Mouse (Mus musculus) G1E (cell line): Measurements from ENCODE around the gene Wbp1.

ENCODE experiments used
- CTCF ChIP-seq: IDR thresholded peaks from 2 replicates; pipeline ENCODE4 v1.5.1; 2012; ENCODE audit warnings: low read depth, low read length, inconsistent platforms, mixed read lengths
- GATA1 ChIP-seq: IDR thresholded peaks from 2 replicates; pipeline ENCODE4 v1.6.1; 2012; ENCODE audit warnings: borderline replicate concordance, low read length, inconsistent platforms, mixed read lengths
- POLR2AphosphoS5 ChIP-seq: IDR thresholded peaks from 2 replicates; pipeline ENCODE4 v1.6.1; 2012; ENCODE audit warnings: low read depth, low read length, inconsistent platforms; ENCODE audit not compliant: insufficient replicate concordance
- TAL1 ChIP-seq: conservative IDR thresholded peaks from 2 replicates; pipeline ENCODE4 v1.6.1; 2012; ENCODE audit warnings: low read depth, low read length, inconsistent platforms, mixed read lengths

GRCm38 (mm10) chr6:83092416-83093127 lies 28.8 kb downstream of the Wbp1 start:
- TF ChIP-seq CTCF (no peak), GATA1 (no peak), TAL1 (no peak), POLR2AphosphoS5 (no peak)
